Mouse (Mus musculus) midbrain, embryonic 14.5 days (tissue): Measurements from ENCODE around the gene Gm17660. TPM values are rescaled to one million over a fixed set of nuclear protein-coding genes. Genes with fewer than 3 reads are reported as not detected.
A peak's percentile ranks its signal among the peaks of the same experiment; 100 is the strongest.

Experiments used
- ATAC-seq: fragments of 200-750 bp; cut with Nextera tagmentation; 2 replicates; pipeline ENCODE4 v1.8.0; 2017; ENCODE audit warnings: moderate number of reproducible peaks, moderate library complexity; ENCODE audit not compliant: low FRiP score, low TSS enrichment
- DNase-seq: peaks from one replicate; pipeline ENCODE4 v3.0.0-alpha.2; 2015
- H3K27ac ChIP-seq: fragments of 300-500 bp; sonication (generic); replicated peaks from 2 replicates; pipeline ENCODE4 v1.5.1; 2014; ENCODE audit warnings: mild to moderate bottlenecking, low read depth, low read length, moderate library complexity
- H3K27me3 ChIP-seq: fragments of 300-500 bp; sonication (generic); 2 replicates; pipeline ENCODE4 v1.6.1; 2014; ENCODE audit warnings: low read length, control low read depth, mixed read lengths; ENCODE audit not compliant: control insufficient read depth, insufficient read depth
- H3K36me3 ChIP-seq: fragments of 300-500 bp; sonication (generic); 2 replicates; pipeline ENCODE4 v1.6.1; 2014; ENCODE audit warnings: low read length, control low read depth; ENCODE audit not compliant: control insufficient read depth, insufficient read depth
- H3K4me1 ChIP-seq: fragments of 300-500 bp; sonication (generic); 2 replicates; pipeline ENCODE4 v1.6.1; 2014; ENCODE audit warnings: mild to moderate bottlenecking, antibody characterized with exemption, low read length, control low read depth; ENCODE audit not compliant: control insufficient read depth, insufficient read depth
- H3K4me2 ChIP-seq: fragments of 300-500 bp; sonication (generic); 2 replicates; pipeline ENCODE4 v1.6.1; 2014; ENCODE audit warnings: mild to moderate bottlenecking, low read length, moderate library complexity
- H3K4me3 ChIP-seq: fragments of 300-500 bp; sonication (generic); replicated peaks from 2 replicates; pipeline ENCODE4 v1.5.1; 2014; ENCODE audit warnings: low read depth, low read length
- H3K9ac ChIP-seq: fragments of 300-500 bp; sonication (generic); replicated peaks from 2 replicates; pipeline ENCODE4 v1.6.1; 2014; ENCODE audit warnings: mild to moderate bottlenecking, low read length, moderate library complexity
- H3K9me3 ChIP-seq: fragments of 300-500 bp; sonication (generic); 2 replicates; pipeline ENCODE4 v1.6.1; 2016; ENCODE audit warnings: low read length, control low read depth, mixed read lengths; ENCODE audit not compliant: control insufficient read depth
- WGBS: fragments of 180-500 bp; shearing (Covaris S2); extraction: QIAGEN DNeasy Blood & Tissue Kit; methylation state at CpG from one replicate; pipeline ENCODE4 v1.1.7; 2014; 5-methylcytosine and 5-hydroxymethylcytosine counted together
- polyA plus RNA-seq: library from polyadenylated mRNA; unstranded; fragments of >200 nt; fragmentation: Nextera tagmentation; extraction: Ambion mirVana; gene quantifications from 2 replicates; pipeline ENCODE4 v1.2.1, GENCODE M21; 2014

The Gm17660 gene
- polyA plus RNA-seq, 1 experiment from 2014 or later, result not detected

GRCm38 (mm10) chr5:104042906-104043305 is 34.5 kb downstream of the Gm17660 start:
- Histone ChIP-seq H3K4me2 (no peak overlapping the region), H3K4me1 (peaks cover 11% of the 10 kb centered on the region; the same call in 1 of the 2 replicates), H3K9me3 (no peaks in the 10 kb centered on the region), H3K36me3 (no peaks in the 10 kb centered on the region), H3K4me3 (no peak overlapping the region), H3K27ac (no peak overlapping the region), H3K9ac (no peak overlapping the region), H3K27me3 (no peaks in the 10 kb centered on the region; the same call in 1 of the 2 replicates)
- ATAC-seq (no peak), DNase-seq (no peak)
- WGBS, result 85% methylated on average over 2 of the region's 2 CpGs

GRCm38 (mm10) chr5:104039154-104039932 is 38.1 kb downstream of the Gm17660 start:
- Histone ChIP-seq H3K4me1 (no peaks in the 10 kb centered on the region), H3K9me3 (no peaks in the 10 kb centered on the region), H3K36me3 (no peaks in the 10 kb centered on the region), H3K27ac (no peak overlapping the region), H3K4me3 (no peak overlapping the region), H3K9ac (no peak overlapping the region), H3K27me3 (no peaks in the 10 kb centered on the region), H3K4me2 (no peak overlapping the region)
- ATAC-seq (no peak), DNase-seq (peak; percentile 62)
- WGBS, result 70% methylated on average over 6 of the region's 6 CpGs

- DNase-seq, result no peak
- Histone ChIP-seq H3K4me3 (no peak overlapping the region), H3K4me1 (no peaks in the 10 kb centered on the region), H3K36me3 (no peaks in the 10 kb centered on the region), H3K27me3 (no peaks in the 10 kb centered on the region), H3K9me3 (no peaks in the 10 kb centered on the region), H3K27ac (no peak overlapping the region), H3K4me2 (no peak overlapping the region), H3K9ac (no peak overlapping the region)
- WGBS, result 97% methylated on average over 1 of the region's 1 CpGs
- no peak for ATAC-seq
These were observed 40.7 kb downstream of the Gm17660 start for GRCm38 (mm10) chr5:104036686-104037085.

- Histone ChIP-seq H3K4me2 (no peak overlapping the region), H3K4me3 (no peak overlapping the region), H3K9ac (no peak overlapping the region), H3K36me3 (no peaks in the 10 kb centered on the region), H3K4me1 (no peaks in the 10 kb centered on the region), H3K9me3 (no peaks in the 10 kb centered on the region), H3K27me3 (no peaks in the 10 kb centered on the region), H3K27ac (no peak overlapping the region)
- 64% methylated on average over 1 of the region's 1 CpGs for WGBS
- ATAC-seq, result no peak
- DNase-seq, result no peak
These were observed 41.6 kb downstream of the Gm17660 start for GRCm38 (mm10) chr5:104035824-104036223.

GRCm38 (mm10) chr5:104035066-104035465 is 42.3 kb downstream of the Gm17660 start:
- DNase-seq (no peak), ATAC-seq (no peak)
- H3K4me1 ChIP-seq, result no peaks in the 10 kb centered on the region
- no peak overlapping the region for H3K4me3 ChIP-seq
- H3K36me3 ChIP-seq, result no peaks in the 10 kb centered on the region
- no peak overlapping the region for H3K9ac ChIP-seq
- H3K27me3 ChIP-seq, result no peaks in the 10 kb centered on the region
- no peak overlapping the region for H3K27ac ChIP-seq
- no peaks in the 10 kb centered on the region for H3K9me3 ChIP-seq
- no peak overlapping the region for H3K4me2 ChIP-seq

- DNase-seq (no peak), ATAC-seq (no peak)
- no peak overlapping the region for H3K4me3 ChIP-seq
- H3K9ac ChIP-seq, result no peak overlapping the region
- H3K9me3 ChIP-seq, result no peaks in the 10 kb centered on the region
- WGBS, result 81% methylated on average over 2 of the region's 2 CpGs
- no peaks in the 10 kb centered on the region for H3K4me1 ChIP-seq
- H3K36me3 ChIP-seq, result no peaks in the 10 kb centered on the region
- H3K4me2 ChIP-seq, result no peak overlapping the region
- no peak overlapping the region for H3K27ac ChIP-seq
- H3K27me3 ChIP-seq, result no peaks in the 10 kb centered on the region
These were observed 44.8 kb downstream of the Gm17660 start for GRCm38 (mm10) chr5:104032434-104033097.

- Histone ChIP-seq H3K9me3 (no peaks in the 10 kb centered on the region), H3K4me2 (no peak overlapping the region), H3K27ac (no peak overlapping the region), H3K9ac (no peak overlapping the region), H3K36me3 (no peaks in the 10 kb centered on the region), H3K4me1 (0 out of 2 replicates have a peak, but pooled peaks cover 7% of the 10 kb centered on the region), H3K4me3 (no peak overlapping the region), H3K27me3 (no peaks in the 10 kb centered on the region)
- WGBS, result 44% methylated on average over 17 of the region's 17 CpGs
- no peak for ATAC-seq
- DNase-seq, result no peak
These were observed 52.1 kb downstream of the Gm17660 start for GRCm38 (mm10) chr5:104025245-104025854.

GRCm38 (mm10) chr5:104024762-104025161 is 52.6 kb downstream of the Gm17660 start:
- Histone ChIP-seq H3K27me3 (no peaks in the 10 kb centered on the region), H3K4me3 (no peak overlapping the region), H3K36me3 (no peaks in the 10 kb centered on the region), H3K9me3 (no peaks in the 10 kb centered on the region), H3K27ac (no peak overlapping the region), H3K4me1 (0 out of 2 replicates have a peak, but pooled peaks cover 7% of the 10 kb centered on the region), H3K9ac (no peak overlapping the region), H3K4me2 (no peak overlapping the region)
- DNase-seq (no peak), ATAC-seq (no peak)
- 74% methylated on average over 11 of the region's 11 CpGs for WGBS
